Mouse (Mus musculus): ENCODE measurements around the gene Ehbp1l1. TPM values are rescaled to one million over a fixed set of nuclear protein-coding genes. Genes with fewer than 3 reads are reported as not detected.
A peak's percentile ranks its signal among the peaks of the same experiment; 100 is the strongest.

The Ehbp1l1 gene
- polyA plus RNA-seq, 1 experiment from 2014 or later = 43.4 TPM

DNA sequence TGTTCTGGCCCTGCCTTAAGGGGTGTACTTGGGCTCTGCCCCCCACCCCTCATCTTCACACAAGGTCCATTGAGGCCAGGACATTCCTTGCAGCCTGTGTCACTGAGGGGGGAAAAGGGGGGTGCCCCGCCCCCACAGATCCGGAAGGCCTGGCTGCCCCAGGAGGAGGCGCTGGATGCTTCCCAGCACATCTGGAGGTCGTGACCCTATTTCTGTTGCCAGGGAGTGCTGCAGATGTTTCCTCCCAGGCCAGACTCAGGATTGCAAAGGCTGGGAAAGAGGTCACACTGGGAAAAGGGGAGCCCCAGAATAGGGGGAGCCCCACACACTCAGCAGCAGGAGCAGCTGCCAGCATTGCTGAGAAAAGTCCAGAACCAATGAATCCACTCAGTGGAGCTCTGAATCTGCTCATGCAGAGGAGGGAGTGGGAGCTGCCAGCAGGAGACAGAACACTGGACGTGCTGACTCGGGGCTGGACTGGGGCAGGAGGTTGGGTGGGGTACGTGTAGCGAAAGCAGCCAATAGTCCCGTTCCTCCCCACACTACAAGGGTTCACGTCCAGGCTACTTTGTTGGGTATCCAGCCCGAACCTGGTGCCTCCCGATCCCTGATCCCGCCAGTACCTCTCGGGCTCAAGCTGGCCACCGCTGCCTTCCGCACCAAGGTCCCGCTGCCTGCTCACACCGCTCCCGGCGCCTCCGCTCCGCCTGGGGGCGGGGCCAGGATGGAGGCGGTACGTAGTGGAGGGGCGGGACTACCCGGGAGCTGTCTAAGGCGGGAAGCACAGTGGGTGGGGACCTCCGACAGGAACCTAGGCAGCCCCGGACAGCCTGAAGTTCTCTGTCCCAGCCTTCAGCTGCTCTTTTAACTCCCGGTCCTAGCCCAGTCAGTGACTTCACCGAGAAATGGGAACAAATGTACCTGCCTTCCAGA is 62.9 kb downstream of the Ehbp1l1 start, which contains the start of gene Sipa1:
Gene Sipa1, minus strand, starts transcription at position 727 of the 933 bp plus-strand sequence.
- Histone ChIP-seq H3K4me3 (ENCODE audit: low read depth, low read length) (peak within 1 kb of the TSS; percentile 52), H3K4me1 (ENCODE audit: control insufficient read depth, insufficient read depth, low read length) (0 out of 2 replicates have a peak, but pooled peaks cover 3% of the 10 kb centered on the region), H3K27ac (replicated peaks; ENCODE audit: low read depth, low read length) (peak within 1 kb of the TSS; percentile 88), H3K4me2 (ENCODE audit: low read depth, low read length) (peak within 1 kb of the TSS; percentile 70), H3K27me3 (replicated peaks; ENCODE audit: control insufficient read depth, insufficient read depth, low read length) (no peaks in the 10 kb centered on the region), H3K9me3 (ENCODE audit: control insufficient read depth, low read length) (no peaks in the 10 kb centered on the region), H3K9ac (ENCODE audit: low read depth, low read length) (peak within 1 kb of the TSS; percentile 67), H3K36me3 (ENCODE audit: control insufficient read depth, insufficient read depth, low read length) (peaks cover 43% of the 10 kb centered on the region)
- ATAC-seq (ENCODE audit: low read depth) = peak; percentile 95
- WGBS = 2% methylated on average over 21 of the region's 32 CpGs
- DNase-seq (ENCODE audit: low spot score) = peak; percentile 94

DNA sequence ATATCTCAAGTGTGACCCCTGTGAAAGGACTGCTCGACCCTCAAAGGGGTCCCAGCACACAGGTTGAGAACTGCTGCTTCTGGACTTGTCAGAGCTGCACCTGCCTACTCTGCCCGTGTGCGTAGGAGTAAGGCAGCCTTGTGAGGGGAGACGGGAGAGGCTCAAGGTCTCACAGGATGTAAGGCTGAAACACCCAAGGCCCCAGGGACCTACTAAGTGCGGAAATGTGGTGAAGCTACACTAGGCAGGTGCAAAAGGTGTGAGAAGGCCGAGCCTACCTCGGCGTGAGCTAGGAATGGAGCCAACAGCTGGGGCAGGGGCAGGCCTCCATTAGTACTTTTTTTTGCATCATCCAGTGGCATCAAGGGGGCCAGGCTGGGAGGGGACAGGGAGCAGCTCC is 63.8 kb downstream of the Ehbp1l1 start:
- no peak for ATAC-seq (ENCODE audit: low read depth)
- Histone ChIP-seq H3K9ac (ENCODE audit: low read depth, low read length) (peak overlapping the region; percentile 67), H3K36me3 (ENCODE audit: control insufficient read depth, insufficient read depth, low read length) (peaks cover 34% of the 10 kb centered on the region), H3K4me3 (ENCODE audit: low read depth, low read length) (peak overlapping the region; percentile 52), H3K4me2 (ENCODE audit: low read depth, low read length) (peak overlapping the region; percentile 70), H3K9me3 (ENCODE audit: control insufficient read depth, low read length) (no peaks in the 10 kb centered on the region), H3K27ac (replicated peaks; ENCODE audit: low read depth, low read length) (no peak overlapping the region), H3K27me3 (replicated peaks; ENCODE audit: control insufficient read depth, insufficient read depth, low read length) (no peaks in the 10 kb centered on the region), H3K4me1 (ENCODE audit: control insufficient read depth, insufficient read depth, low read length) (0 out of 2 replicates have a peak, but pooled peaks cover 3% of the 10 kb centered on the region)
- 65% methylated on average over 8 of the region's 8 CpGs for WGBS
- no peak for DNase-seq (ENCODE audit: low spot score)

DNA sequence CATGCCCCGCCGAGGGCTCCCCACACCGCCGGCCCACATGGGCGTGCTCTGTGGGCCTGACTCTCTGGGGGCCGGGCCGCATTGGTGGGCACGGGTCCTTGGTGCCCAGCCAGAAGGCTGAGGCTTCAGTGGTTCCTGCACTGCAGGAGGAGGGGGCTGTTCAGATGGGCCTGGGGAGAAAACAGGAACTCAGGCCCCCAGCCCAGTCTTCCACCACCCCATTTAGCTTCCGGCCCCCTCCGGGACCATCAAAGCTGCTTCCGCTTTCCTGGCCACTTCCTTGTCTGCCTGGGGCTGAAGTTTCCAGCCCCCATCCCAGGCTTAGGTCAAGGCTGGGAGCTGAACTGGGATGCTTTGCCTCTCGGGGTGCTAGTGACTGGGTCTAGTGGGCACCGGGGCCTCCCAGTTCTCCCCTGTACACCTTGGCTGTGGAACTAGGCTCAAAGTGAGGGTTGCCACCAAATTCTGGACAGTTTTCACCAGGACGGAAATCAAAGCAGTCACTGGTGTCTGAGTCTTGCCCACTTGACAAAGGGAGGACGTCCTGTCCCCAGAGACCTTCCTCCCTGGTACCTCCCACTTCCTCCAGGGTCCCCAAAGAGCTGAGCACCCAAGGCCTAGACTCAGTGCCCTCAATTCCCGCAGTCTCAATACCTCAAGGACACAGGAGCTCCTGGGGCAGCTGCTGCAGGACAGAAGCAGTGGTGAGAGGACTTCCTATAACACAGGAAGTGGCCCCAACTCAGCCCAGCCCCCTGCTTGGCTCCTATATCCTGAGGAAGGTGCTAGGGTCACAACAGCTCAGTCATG is 65.0 kb downstream of the Ehbp1l1 start:
- H3K27me3 ChIP-seq (replicated peaks; ENCODE audit: control insufficient read depth, insufficient read depth, low read length) = no peaks in the 10 kb centered on the region
- H3K27ac ChIP-seq (replicated peaks; ENCODE audit: low read depth, low read length) = no peak overlapping the region; the same call in 1 of the 2 replicates
- ATAC-seq (ENCODE audit: low read depth) (no peak), DNase-seq (ENCODE audit: low spot score) (peak; percentile 13)
- peak overlapping the region; percentile 70 for H3K4me2 ChIP-seq (ENCODE audit: low read depth, low read length)
- H3K4me3 ChIP-seq (ENCODE audit: low read depth, low read length) = peak overlapping the region; percentile 16; the same call in 1 of the 2 replicates
- WGBS = 75% methylated on average over 8 of the region's 16 CpGs
- peaks cover 28% of the 10 kb centered on the region for H3K36me3 ChIP-seq (ENCODE audit: control insufficient read depth, insufficient read depth, low read length)
- H3K4me1 ChIP-seq (ENCODE audit: control insufficient read depth, insufficient read depth, low read length) = 0 out of 2 replicates have a peak, but pooled peaks cover 3% of the 10 kb centered on the region
- no peaks in the 10 kb centered on the region for H3K9me3 ChIP-seq (ENCODE audit: control insufficient read depth, low read length)
- no peak overlapping the region for H3K9ac ChIP-seq (ENCODE audit: low read depth, low read length)

Small RNA genes within 50 kb of the gene (microRNA-seq; reads per million reads assigned to microRNA genes)
- not detected for gene Mir6987 (ENCODE audit: borderline number of aligned reads)

Other genes with a start within 250 kb of the Ehbp1l1 start
- 38.0 and 39.6 TPM in 2 replicates for gene Mus81, start 237.9 kb downstream of the Ehbp1l1 start, polyA plus RNA-seq (2014; fragmentation: Nextera tagmentation; extraction: Ambion mirVana)
- gene Cfl1, start 235.9 kb downstream of the Ehbp1l1 start, polyA plus RNA-seq (2014; fragmentation: Nextera tagmentation; extraction: Ambion mirVana) = 2,353 and 2,499 TPM in 2 replicates
- gene 1700020D05Rik, start 222.5 kb downstream of the Ehbp1l1 start, polyA plus RNA-seq (2014; fragmentation: Nextera tagmentation; extraction: Ambion mirVana) = not detected in 2 replicates
- gene Snx32, start 215.8 kb downstream of the Ehbp1l1 start, polyA plus RNA-seq (2014; fragmentation: Nextera tagmentation; extraction: Ambion mirVana) = 10.7 and 13.2 TPM in 2 replicates
- 6.1 and 6.4 TPM in 2 replicates for gene Ovol1, start 165.7 kb downstream of the Ehbp1l1 start, polyA plus RNA-seq (2014; fragmentation: Nextera tagmentation; extraction: Ambion mirVana)
- 3.3 and 3.8 TPM in 2 replicates for gene Ap5b1, start 158.3 kb downstream of the Ehbp1l1 start, polyA plus RNA-seq (2014; fragmentation: Nextera tagmentation; extraction: Ambion mirVana)
- gene Rnaseh2c, start 124.4 kb downstream of the Ehbp1l1 start, polyA plus RNA-seq (2014; fragmentation: Nextera tagmentation; extraction: Ambion mirVana) = 94.8 and 110 TPM in 2 replicates
- 24.7 and 32.5 TPM in 2 replicates for gene Kat5, start 116.1 kb downstream of the Ehbp1l1 start, polyA plus RNA-seq (2014; fragmentation: Nextera tagmentation; extraction: Ambion mirVana)
- gene Rela, start 88.8 kb downstream of the Ehbp1l1 start, polyA plus RNA-seq (2014; fragmentation: Nextera tagmentation; extraction: Ambion mirVana) = 49.2 and 52.9 TPM in 2 replicates
- gene Sipa1, start 62.6 kb downstream of the Ehbp1l1 start, polyA plus RNA-seq (2014; fragmentation: Nextera tagmentation; extraction: Ambion mirVana) = 24.4 and 26.6 TPM in 2 replicates
- 18.9 and 23.3 TPM in 2 replicates for gene Map3k11, start 37.6 kb downstream of the Ehbp1l1 start, polyA plus RNA-seq (2014; fragmentation: Nextera tagmentation; extraction: Ambion mirVana)
- gene Pcnx3, start 37.4 kb downstream of the Ehbp1l1 start, polyA plus RNA-seq (2014; fragmentation: Nextera tagmentation; extraction: Ambion mirVana) = 24.1 and 32.1 TPM in 2 replicates
- 0.34 and 1.7 TPM in 2 replicates for gene Kcnk7, start 21.9 kb downstream of the Ehbp1l1 start, polyA plus RNA-seq (2014; fragmentation: Nextera tagmentation; extraction: Ambion mirVana)
- 101 and 111 TPM in 2 replicates for gene Fam89b, start 3.3 kb upstream of the Ehbp1l1 start, polyA plus RNA-seq (2014; fragmentation: Nextera tagmentation; extraction: Ambion mirVana)
- 59.2 and 68.0 TPM in 2 replicates for gene Ltbp3, start 14.6 kb upstream of the Ehbp1l1 start, polyA plus RNA-seq (2014; fragmentation: Nextera tagmentation; extraction: Ambion mirVana)
- gene Scyl1, start 45.1 kb upstream of the Ehbp1l1 start, polyA plus RNA-seq (2014; fragmentation: Nextera tagmentation; extraction: Ambion mirVana) = 78.3 and 79.8 TPM in 2 replicates
- gene Frmd8, start 149.0 kb upstream of the Ehbp1l1 start, polyA plus RNA-seq (2014; fragmentation: Nextera tagmentation; extraction: Ambion mirVana) = 20.6 and 25.8 TPM in 2 replicates
- 2.8 and 3.0 TPM in 2 replicates for gene Slc25a45, start 151.5 kb upstream of the Ehbp1l1 start, polyA plus RNA-seq (2014; fragmentation: Nextera tagmentation; extraction: Ambion mirVana)
- gene Tigd3, start 167.8 kb upstream of the Ehbp1l1 start, polyA plus RNA-seq (2014; fragmentation: Nextera tagmentation; extraction: Ambion mirVana) = 1.4 and 2.0 TPM in 2 replicates
- 124 and 143 TPM in 2 replicates for gene Dpf2, start 186.7 kb upstream of the Ehbp1l1 start, polyA plus RNA-seq (2014; fragmentation: Nextera tagmentation; extraction: Ambion mirVana)
- gene Cdc42ep2, start 198.5 kb upstream of the Ehbp1l1 start, polyA plus RNA-seq (2014; fragmentation: Nextera tagmentation; extraction: Ambion mirVana) = 14.0 and 16.2 TPM in 2 replicates
- 59.1 and 65.2 TPM in 2 replicates for gene Pola2, start 237.9 kb upstream of the Ehbp1l1 start, polyA plus RNA-seq (2014; fragmentation: Nextera tagmentation; extraction: Ambion mirVana)